Mouse (Mus musculus): ENCODE measurements around the gene Rnf135.
A peak's percentile ranks its signal among the peaks of the same experiment; 100 is the strongest.
"Not testable (repeated sequence)": the region's sequence is repeated elsewhere in the genome, so short reads cannot be mapped to it uniquely, and the experiment has no call there.

Gene Rnf135

GRCm38 (mm10) chr11:80183705-80184255 lies at the start of gene Rnf135:
Gene Rnf135 (plus strand): TSS chr11:80183851.
- peak; percentile 68 for DNase-seq (ENCODE audit: low spot score)

GRCm38 (mm10) chr11:80134744-80135143 lies 48.9 kb upstream of the Rnf135 start:
- no peak for DNase-seq (ENCODE audit: low spot score)

GRCm38 (mm10) chr11:80135954-80136683 lies 47.5 kb upstream of the Rnf135 start:
- DNase-seq (ENCODE audit: low spot score): no peak

DNA sequence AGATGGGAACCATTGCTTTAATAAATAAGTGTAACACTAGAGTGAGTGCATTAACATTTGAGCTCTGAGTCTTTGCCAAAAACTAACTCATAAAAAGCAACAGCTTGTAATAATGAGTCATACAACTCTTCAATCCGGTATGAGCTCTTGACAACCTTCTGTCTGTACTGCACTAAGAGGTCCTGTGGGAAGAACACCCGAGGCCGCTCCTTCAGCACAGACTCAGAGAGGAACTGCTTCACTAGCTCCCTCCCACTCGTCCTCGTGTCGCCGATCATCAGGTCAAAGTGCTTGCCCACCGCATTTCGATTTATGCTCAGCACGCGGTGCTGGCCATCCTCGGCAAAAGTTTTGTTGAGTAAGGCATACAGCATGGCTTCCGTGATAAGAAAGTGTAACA lies 46.9 kb upstream of the Rnf135 start:
- no peak for DNase-seq (ENCODE audit: low spot score)

- no peak for DNase-seq (ENCODE audit: low spot score)
These were observed 45.9 kb upstream of the Rnf135 start for GRCm38 (mm10) chr11:80137773-80138172.

DNA sequence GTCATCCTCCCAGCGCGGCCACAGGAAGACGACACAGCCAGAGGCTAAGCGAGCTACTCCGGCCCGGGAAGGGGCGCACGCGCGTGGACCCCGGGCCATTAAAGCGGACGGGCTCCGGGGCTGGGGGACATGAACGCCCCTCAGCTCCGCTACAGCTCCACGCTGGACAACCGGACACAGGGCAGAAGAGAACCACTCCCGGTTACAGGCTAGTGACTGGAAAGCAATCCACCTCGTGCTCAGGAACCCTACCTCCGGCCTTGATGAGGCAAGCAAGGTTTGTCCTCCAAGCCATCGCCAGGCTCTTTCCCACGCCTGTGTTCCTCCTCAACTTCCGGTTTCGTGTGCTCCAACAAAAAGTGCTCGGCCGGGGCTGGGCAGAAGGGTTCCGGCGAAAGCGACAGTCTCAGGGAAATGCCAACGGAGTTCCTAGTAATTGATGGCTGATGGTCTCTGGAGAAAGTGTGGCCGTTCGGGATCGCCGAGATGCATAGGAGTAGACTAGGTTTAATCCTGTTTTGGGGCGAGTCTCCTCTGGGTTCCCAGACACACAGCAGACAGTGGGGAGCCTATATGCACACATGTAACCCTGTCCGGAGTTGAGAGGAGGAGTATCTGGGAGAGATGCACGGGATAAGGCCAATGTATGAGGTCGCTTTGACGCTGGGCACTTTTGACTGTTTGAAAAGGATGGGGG lies 41.7 kb upstream of the Rnf135 start, which contains the start of gene Tefm:
TSS of gene Tefm (minus strand) at position 351 of the 697 bp plus-strand sequence.
- peak; percentile 67 for DNase-seq (ENCODE audit: low spot score)

DNA sequence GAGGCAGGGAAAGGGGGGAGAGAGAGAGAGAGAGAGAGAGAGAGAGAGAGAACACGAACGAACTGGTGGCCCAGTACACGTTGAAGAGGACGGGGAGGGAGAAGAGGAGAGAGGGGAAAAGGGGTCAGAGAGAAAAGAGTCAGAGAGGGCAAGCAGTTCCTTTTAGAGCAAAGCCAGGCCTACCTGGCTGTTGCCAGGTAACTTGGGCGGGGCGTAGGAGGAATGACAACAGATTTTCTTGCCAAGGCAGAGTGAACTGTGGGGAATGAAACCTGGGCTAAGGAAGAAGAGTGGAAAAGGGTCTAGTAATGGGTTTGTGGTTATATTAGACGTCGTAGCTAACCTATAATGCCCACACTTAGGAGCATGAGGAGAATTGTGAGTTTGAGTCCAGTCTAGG lies 40.8 kb upstream of the Rnf135 start:
- DNase-seq (ENCODE audit: low spot score): no peak

DNA sequence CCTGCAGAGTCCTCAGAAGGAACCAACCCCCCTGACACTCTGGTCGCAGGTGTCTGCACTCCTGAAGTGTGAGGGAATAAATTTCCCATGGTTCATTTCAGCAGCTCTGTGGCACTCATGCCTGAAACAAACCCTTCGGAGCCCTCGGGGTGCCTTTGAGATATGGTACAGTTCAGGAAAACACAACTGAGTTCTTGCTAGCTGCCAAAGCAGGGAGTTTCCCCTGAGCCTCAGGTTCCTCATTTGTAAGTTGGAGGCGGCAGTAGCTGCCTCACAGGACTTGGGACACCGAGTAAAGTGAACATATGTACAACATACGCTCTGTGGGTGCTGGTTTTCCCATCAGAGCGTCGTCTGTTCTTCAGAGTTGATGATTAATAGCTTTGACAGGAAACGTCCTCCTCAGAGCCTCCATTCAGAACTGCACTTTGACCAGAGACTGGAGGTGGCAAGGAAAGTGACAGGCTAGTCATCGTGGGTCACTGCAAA lies 37.8 kb upstream of the Rnf135 start:
- DNase-seq (ENCODE audit: low spot score): no peak

DNA sequence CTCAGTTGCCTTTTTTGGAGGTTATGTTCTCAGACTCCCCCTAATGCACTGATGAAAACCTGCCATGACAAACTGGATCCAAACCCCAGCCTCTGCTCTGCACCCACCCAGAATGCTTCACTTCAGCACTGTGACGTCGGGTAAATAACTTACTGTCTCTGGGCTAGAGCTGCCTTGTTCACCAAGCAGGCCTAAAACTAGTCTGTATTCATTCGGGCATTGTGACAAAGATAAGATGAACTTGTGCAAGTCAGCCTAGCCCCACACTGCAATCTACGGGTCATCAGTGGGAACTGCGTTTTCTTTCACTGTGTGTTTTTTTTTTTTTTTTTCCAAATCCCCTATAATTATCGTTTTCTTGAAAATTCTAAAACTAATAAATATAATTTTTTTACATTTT lies 35.9 kb upstream of the Rnf135 start:
- DNase-seq (ENCODE audit: low spot score): no peak

DNA sequence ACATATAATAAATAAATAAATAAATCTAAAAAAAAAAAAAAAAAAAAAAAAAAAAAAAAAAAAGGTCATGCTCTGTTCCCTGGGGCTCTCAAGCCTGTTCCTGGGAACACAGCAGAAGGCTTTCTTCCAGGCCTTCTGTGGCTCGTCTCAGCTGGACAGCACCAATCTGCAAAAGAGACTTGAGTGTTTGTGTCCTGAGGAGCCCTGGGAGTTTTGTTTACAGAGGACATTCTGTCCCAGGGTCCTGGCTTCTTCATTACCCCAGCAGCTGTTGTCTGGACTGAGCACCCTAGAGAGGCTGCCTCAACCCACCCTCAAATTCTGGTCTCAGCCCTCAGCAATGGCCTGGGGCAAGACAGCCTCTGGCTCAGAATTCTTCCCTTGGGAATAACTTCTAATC lies 35.3 kb upstream of the Rnf135 start:
- no peak for DNase-seq (ENCODE audit: low spot score)

DNA sequence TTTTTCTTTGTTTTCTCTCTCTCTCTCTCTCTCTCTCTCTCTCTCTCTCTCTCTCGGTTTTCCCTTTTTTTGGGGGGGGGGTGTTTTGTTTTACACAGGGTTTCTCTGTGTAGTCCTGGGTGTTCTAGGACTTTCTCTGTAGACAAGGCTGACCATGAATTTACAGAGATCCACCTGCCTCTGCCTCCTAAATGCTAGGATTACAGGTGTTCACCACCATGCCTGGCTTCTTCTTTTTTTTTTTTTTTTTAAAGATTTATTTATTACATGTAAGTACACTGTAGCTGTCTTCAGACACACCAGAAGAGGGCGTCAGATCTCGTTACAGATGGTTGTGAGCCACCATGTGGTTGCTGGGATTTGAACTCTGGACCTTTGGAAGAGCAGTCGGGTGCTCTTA lies 34.7 kb upstream of the Rnf135 start:
- not testable (repeated sequence) for DNase-seq (ENCODE audit: low spot score)

GRCm38 (mm10) chr11:80149412-80150023 lies 34.1 kb upstream of the Rnf135 start:
- no peak for DNase-seq (ENCODE audit: low spot score)

- DNase-seq (ENCODE audit: low spot score): no peak
These were observed 33.1 kb upstream of the Rnf135 start for GRCm38 (mm10) chr11:80150566-80150965.

GRCm38 (mm10) chr11:80151541-80151940 lies 32.1 kb upstream of the Rnf135 start:
- DNase-seq (ENCODE audit: low spot score): no peak

DNA sequence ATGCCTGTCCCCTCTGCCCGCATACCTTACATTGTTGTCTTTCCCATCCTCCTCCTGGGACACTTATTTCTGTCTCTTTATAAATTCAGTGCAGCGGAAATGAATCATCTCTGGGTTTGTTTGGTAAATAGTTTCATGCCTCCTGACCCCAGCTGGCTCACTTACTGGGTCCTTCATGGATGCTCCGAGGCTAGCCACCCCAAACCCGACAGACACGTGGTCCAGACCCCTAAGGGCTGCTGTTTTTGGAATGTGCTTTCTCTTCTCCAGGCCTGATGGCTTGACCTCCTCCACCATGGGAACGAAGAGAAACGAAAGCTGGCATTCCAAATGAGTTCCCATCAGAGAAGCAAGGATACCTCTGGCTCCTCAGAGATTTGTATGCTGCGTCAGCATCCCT lies 31.3 kb upstream of the Rnf135 start:
- no peak for DNase-seq (ENCODE audit: low spot score)

GRCm38 (mm10) chr11:80153857-80154495 lies 29.7 kb upstream of the Rnf135 start, which contains the start of gene Adap2:
Gene Adap2 (plus strand): TSS chr11:80154105.
- peak; percentile 84 for DNase-seq (ENCODE audit: low spot score)

GRCm38 (mm10) chr11:80154501-80154900 lies 29.1 kb upstream of the Rnf135 start:
- no peak for DNase-seq (ENCODE audit: low spot score)

GRCm38 (mm10) chr11:80155541-80155940 lies 28.1 kb upstream of the Rnf135 start:
- DNase-seq (ENCODE audit: low spot score): no peak

DNA sequence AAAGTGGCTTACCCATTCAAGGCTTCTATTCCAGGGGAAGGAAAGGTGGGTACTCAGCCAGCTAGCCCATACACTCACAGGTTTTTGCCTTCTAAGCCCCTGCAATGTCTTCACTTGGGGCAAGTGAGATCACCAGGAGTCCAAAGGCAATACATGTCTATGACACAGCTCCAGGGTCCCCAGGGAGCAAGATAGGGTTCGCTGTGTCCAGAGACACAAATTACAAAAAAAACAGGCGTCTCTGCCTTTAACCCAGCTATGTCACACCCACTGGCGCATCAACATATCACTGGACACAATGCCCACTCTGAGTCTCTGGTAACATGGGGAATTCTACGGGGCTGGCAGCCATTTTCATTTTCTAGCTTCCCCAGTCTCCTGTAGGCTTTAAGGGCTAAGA lies 27.7 kb upstream of the Rnf135 start:
- no peak for DNase-seq (ENCODE audit: low spot score)

DNA sequence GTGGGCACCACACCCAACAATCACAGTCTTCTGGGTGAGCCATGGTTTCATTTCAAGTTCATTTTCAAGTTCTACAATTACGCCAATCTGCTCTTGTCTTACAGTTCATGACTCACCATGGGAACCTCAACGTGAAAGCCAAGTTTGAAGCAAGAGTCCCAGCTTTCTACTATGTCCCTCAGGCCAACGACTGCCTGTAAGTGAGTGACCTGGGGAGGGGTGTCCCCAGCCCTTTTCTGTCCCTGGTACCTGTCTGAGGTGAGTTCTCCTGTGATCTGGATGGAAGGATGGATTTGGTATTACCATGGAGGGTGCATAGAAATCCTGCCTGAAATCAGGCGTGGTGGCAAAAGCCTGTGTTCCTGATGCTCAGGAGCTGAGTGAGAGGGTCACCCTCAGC lies 26.8 kb upstream of the Rnf135 start:
- no peak for DNase-seq (ENCODE audit: low spot score)

DNA sequence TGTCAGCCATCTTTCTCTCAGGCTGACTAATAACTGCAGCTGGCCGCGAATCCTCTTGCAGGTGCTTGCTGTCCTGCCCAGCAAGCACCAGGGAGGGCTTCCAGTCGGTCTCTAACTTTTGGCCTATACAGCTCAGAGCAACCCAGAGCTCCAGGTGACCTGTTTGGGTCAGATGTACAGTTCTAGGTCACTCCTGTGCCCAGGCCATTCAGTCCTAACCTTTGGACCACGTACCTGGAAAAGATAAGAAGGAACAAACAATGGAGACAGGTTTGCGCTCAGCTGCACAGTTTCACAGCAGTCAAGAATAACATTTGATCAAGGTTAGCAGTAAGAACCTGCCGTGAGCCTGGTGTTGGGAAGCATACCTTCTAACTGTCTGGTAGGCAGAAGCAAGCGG lies 24.6 kb upstream of the Rnf135 start:
- DNase-seq (ENCODE audit: low spot score): no peak

DNA sequence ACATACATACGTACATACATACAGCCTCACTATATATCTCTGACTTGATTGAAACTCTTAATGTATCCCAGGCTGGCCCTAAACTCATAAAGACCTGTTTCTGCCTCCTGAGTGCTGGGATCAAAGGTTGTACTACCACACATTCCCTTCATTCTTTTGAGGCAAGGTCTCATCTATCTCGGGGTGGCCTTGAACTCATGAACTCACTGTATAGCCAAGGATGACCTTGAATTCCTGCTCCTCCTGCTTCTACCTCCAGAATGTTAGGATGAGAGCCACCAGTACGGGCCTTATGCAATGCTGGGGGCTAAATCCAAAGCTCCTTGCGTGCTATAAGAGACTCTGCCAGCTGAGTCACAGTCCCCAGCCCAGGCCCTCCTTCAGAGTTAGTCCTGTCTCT lies 22.6 kb upstream of the Rnf135 start:
- no peak for DNase-seq (ENCODE audit: low spot score)
